In genomic region chr9:63856065-63856736, GRCm38 (mm10) we compare ENCODE assay signal across 8 mouse cellular contexts.
DNase-seq lines count a peak whose midpoint lies in the region; ATAC-seq and TF ChIP-seq lines count a peak whose summit lies in the region.

No protein-coding gene starts in this region.

- peak; percentile 67 for ATAC-seq in lung, embryonic 16.5 days (ENCODE audit: low read depth)
- ATAC-seq in neural tube, embryonic 15.5 days (ENCODE audit: low FRiP score), result peak; percentile 73
- ATAC-seq in activated CD4-positive, CD25-positive, alpha-beta regulatory T cell, adult 4 months, result no peak
- ATAC-seq in stomach, postnatal 0 days (ENCODE audit: low FRiP score, low TSS enrichment), result no peak

- DNase-seq in lung, postnatal 25 days (ENCODE audit: low spot score), result no peak
- peak; percentile 70 to 86 for DNase-seq in frontal cortex, postnatal 10 days (ENCODE audit: low spot score in 2 of 2)
- DNase-seq in layer of hippocampus, adult 11-12 months (ENCODE audit: low spot score), result peak; percentile 91
- no peak for DNase-seq in stomach, postnatal 0 days (ENCODE audit: low spot score)
- no peak for DNase-seq in gastrocnemius, postnatal 14 days

- TF ChIP-seq EP300 in stomach, postnatal 0 days (optimal IDR thresholded peaks at IDR 0.05), result no peak

- H3K4me1 ChIP-seq in lung, embryonic 16.5 days (replicated peaks; ENCODE audit: control insufficient read depth, insufficient read depth, low read length), result peaks cover 8% of the 10 kb centered on the region
- peaks cover 17% of the 10 kb centered on the region for H3K4me1 ChIP-seq in neural tube, embryonic 15.5 days
- no peaks in the 10 kb centered on the region for H3K4me1 ChIP-seq in stomach, postnatal 0 days (replicated peaks; ENCODE audit: control insufficient read depth, insufficient read depth)

- H3K36me3 ChIP-seq in lung, embryonic 16.5 days (ENCODE audit: control insufficient read depth, insufficient read depth, low read length), result no peaks in the 10 kb centered on the region
- no peaks in the 10 kb centered on the region for H3K36me3 ChIP-seq in neural tube, embryonic 15.5 days
- no peaks in the 10 kb centered on the region for H3K36me3 ChIP-seq in stomach, postnatal 0 days (ENCODE audit: control insufficient read depth, insufficient read depth, low read length)

- H3K27me3 ChIP-seq in lung, embryonic 16.5 days (ENCODE audit: control insufficient read depth, insufficient read depth, low read depth, low read length), result 0 out of 2 replicates have a peak, but pooled peaks cover under 1% of the 10 kb centered on the region
- H3K27me3 ChIP-seq in neural tube, embryonic 15.5 days (replicated peaks), result peaks cover 2% of the 10 kb centered on the region; the same call in 1 of the 2 replicates
- H3K27me3 ChIP-seq in stomach, postnatal 0 days (ENCODE audit: control insufficient read depth, insufficient read depth, low read length), result no peaks in the 10 kb centered on the region

- 41% methylated on average over 9 of the region's 9 CpGs for WGBS in lung, embryonic 16.5 days
- WGBS in neural tube, embryonic 15.5 days, result 46% methylated on average over 9 of the region's 9 CpGs
- WGBS in stomach, postnatal 0 days, result 51% methylated on average over 9 of the region's 9 CpGs

- TF ChIP-seq CTCF in stomach, postnatal 0 days (IDR thresholded peaks at IDR 0.05; ENCODE audit: low read depth), result no peak

- no peak overlapping the region for H3K9ac ChIP-seq in lung, embryonic 16.5 days (ENCODE audit: low read length)
- H3K9ac ChIP-seq in neural tube, embryonic 15.5 days (replicated peaks), result no peak overlapping the region
- H3K9ac ChIP-seq in stomach, postnatal 0 days (ENCODE audit: low read length), result no peak overlapping the region

- no peak overlapping the region for H3K4me3 ChIP-seq in lung, embryonic 16.5 days (ENCODE audit: low read length)
- no peak overlapping the region for H3K4me3 ChIP-seq in neural tube, embryonic 15.5 days (replicated peaks)
- no peak overlapping the region for H3K4me3 ChIP-seq in stomach, postnatal 0 days (ENCODE audit: low read depth, low read length)

- peak overlapping the region; percentile 70 for H3K27ac ChIP-seq in lung, embryonic 16.5 days (ENCODE audit: low read length)
- H3K27ac ChIP-seq in neural tube, embryonic 15.5 days (replicated peaks), result peak overlapping the region; percentile 48; the same call in 1 of the 2 replicates
- no peak overlapping the region for H3K27ac ChIP-seq in stomach, postnatal 0 days (replicated peaks)

- H3K9me3 ChIP-seq in lung, embryonic 16.5 days (ENCODE audit: control insufficient read depth, low read length), result no peaks in the 10 kb centered on the region
- no peaks in the 10 kb centered on the region for H3K9me3 ChIP-seq in neural tube, embryonic 15.5 days (replicated peaks)
- no peaks in the 10 kb centered on the region for H3K9me3 ChIP-seq in stomach, postnatal 0 days (ENCODE audit: control insufficient read depth, low read length)

- intact Hi-C loops in gastrocnemius, postnatal 14 days (cut with DNase I; ENCODE audit: low total_unique reads), result no loop called here

- no peak overlapping the region for H3K4me2 ChIP-seq in lung, embryonic 16.5 days (ENCODE audit: low read depth, low read length)
- H3K4me2 ChIP-seq in neural tube, embryonic 15.5 days, result no peak overlapping the region
- no peak overlapping the region for H3K4me2 ChIP-seq in stomach, postnatal 0 days (replicated peaks; ENCODE audit: low read depth)

Comparison
In these comparisons a context has a peak if more than half of its experiments do, and no peak if none do; other contexts are left out.
1. ATAC-seq: peak in lung, embryonic 16.5 days (single experiment) and neural tube, embryonic 15.5 days (single experiment); none in activated CD4-positive, CD25-positive, alpha-beta regulatory T cell, adult 4 months (single experiment) and stomach, postnatal 0 days (single experiment).
2. DNase-seq: peak in frontal cortex, postnatal 10 days (2 of 2) and layer of hippocampus, adult 11-12 months (single experiment); none in lung, postnatal 25 days (single experiment), stomach, postnatal 0 days (single experiment) and gastrocnemius, postnatal 14 days (single experiment).